Mouse (Mus musculus) midbrain, embryonic 14.5 days (tissue): ENCODE results near the gene Ssmem1. TPM values are rescaled to one million over a fixed set of nuclear protein-coding genes. Genes with fewer than 3 reads are reported as not detected.

ENCODE experiments used
- ATAC-seq: fragments of 200-750 bp; cut with Nextera tagmentation; 2 replicates; pipeline ENCODE4 v1.8.0; 2017; ENCODE audit warnings: moderate number of reproducible peaks, moderate library complexity; ENCODE audit not compliant: low FRiP score, low TSS enrichment
- DNase-seq: peaks from one replicate; pipeline ENCODE4 v3.0.0-alpha.2; 2015
- H3K27ac ChIP-seq: fragments of 300-500 bp; sonication (generic); replicated peaks from 2 replicates; pipeline ENCODE4 v1.5.1; 2014; ENCODE audit warnings: mild to moderate bottlenecking, low read depth, low read length, moderate library complexity
- H3K27me3 ChIP-seq: fragments of 300-500 bp; sonication (generic); 2 replicates; pipeline ENCODE4 v1.6.1; 2014; ENCODE audit warnings: low read length, control low read depth, mixed read lengths; ENCODE audit not compliant: control insufficient read depth, insufficient read depth
- H3K36me3 ChIP-seq: fragments of 300-500 bp; sonication (generic); 2 replicates; pipeline ENCODE4 v1.6.1; 2014; ENCODE audit warnings: low read length, control low read depth; ENCODE audit not compliant: control insufficient read depth, insufficient read depth
- H3K4me1 ChIP-seq: fragments of 300-500 bp; sonication (generic); 2 replicates; pipeline ENCODE4 v1.6.1; 2014; ENCODE audit warnings: mild to moderate bottlenecking, antibody characterized with exemption, low read length, control low read depth; ENCODE audit not compliant: control insufficient read depth, insufficient read depth
- H3K4me2 ChIP-seq: fragments of 300-500 bp; sonication (generic); 2 replicates; pipeline ENCODE4 v1.6.1; 2014; ENCODE audit warnings: mild to moderate bottlenecking, low read length, moderate library complexity
- H3K4me3 ChIP-seq: fragments of 300-500 bp; sonication (generic); replicated peaks from 2 replicates; pipeline ENCODE4 v1.5.1; 2014; ENCODE audit warnings: low read depth, low read length
- H3K9ac ChIP-seq: fragments of 300-500 bp; sonication (generic); replicated peaks from 2 replicates; pipeline ENCODE4 v1.6.1; 2014; ENCODE audit warnings: mild to moderate bottlenecking, low read length, moderate library complexity
- H3K9me3 ChIP-seq: fragments of 300-500 bp; sonication (generic); 2 replicates; pipeline ENCODE4 v1.6.1; 2016; ENCODE audit warnings: low read length, control low read depth, mixed read lengths; ENCODE audit not compliant: control insufficient read depth
- WGBS: fragments of 180-500 bp; shearing (Covaris S2); extraction: QIAGEN DNeasy Blood & Tissue Kit; methylation state at CpG from one replicate; pipeline ENCODE4 v1.1.7; 2014; 5-methylcytosine and 5-hydroxymethylcytosine counted together
- polyA plus RNA-seq: library from polyadenylated mRNA; unstranded; fragments of >200 nt; fragmentation: Nextera tagmentation; extraction: Ambion mirVana; gene quantifications from 2 replicates; pipeline ENCODE4 v1.2.1, GENCODE M21; 2014

The Ssmem1 gene
- polyA plus RNA-seq, 1 experiment from 2014 or later: not detected

DNA sequence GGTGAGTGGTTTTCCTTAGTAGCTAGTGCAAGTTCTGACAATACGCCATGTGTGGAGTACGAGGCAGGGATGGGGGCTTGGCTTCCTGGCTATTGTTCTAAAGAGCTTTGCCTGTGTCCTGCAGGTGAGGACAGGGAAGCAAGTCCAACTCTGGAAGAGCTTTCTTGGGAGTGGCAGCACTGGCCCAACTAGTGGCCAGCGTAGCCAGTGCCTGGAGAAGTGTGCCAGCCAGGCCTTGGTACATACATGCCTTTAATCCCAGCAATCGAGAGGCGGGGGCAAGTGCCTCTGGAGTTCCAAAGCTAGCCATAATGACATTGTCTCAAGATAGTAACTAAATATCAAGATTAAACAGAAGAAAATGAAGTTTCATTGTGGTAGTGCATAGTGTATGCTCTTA, 642 bp downstream of the Ssmem1 start:
- 0 out of 2 replicates have a peak, but pooled peaks have one; percentile 16 for ATAC-seq
- 54% methylated on average over 5 of the region's 5 CpGs for WGBS

DNA sequence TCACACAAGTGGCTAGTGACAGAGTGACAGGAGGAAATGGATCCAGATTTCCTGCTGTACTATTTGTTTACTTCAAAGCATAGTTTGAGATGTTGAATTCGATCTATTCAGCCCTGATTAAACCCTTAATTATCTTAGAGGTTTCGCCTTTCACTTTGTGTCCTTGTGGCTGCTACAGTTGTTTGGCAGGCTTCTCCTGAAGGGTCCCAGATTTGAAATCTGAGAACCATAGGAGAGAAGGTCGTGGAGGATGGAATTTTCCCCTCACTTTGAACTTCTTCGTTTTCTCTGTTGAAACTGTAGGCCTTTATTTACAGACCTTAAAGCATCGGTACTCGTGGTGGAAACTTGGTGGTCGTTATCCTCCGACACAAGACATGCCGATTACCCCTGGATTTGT, 4.6 kb downstream of the Ssmem1 start:
- H3K4me3 ChIP-seq: no peak overlapping the region
- DNase-seq: no peak
- WGBS: 22% methylated on average over 9 of the region's 9 CpGs

More for the DNA sequence above, 642 bp downstream of the Ssmem1 start:
- Histone ChIP-seq H3K4me1 (peaks cover 5% of the 10 kb centered on the region), H3K4me2 (peak overlapping the region; percentile 81), H3K27ac (peak overlapping the region; percentile 93), H3K36me3 (peaks cover 5% of the 10 kb centered on the region), H3K27me3 (no peaks in the 10 kb centered on the region), H3K4me3 (peak overlapping the region; percentile 63; the same call in 1 of the 2 replicates), H3K9me3 (no peaks in the 10 kb centered on the region), H3K9ac (peak overlapping the region; percentile 34; the same call in 1 of the 2 replicates)
- no peak for DNase-seq

DNA sequence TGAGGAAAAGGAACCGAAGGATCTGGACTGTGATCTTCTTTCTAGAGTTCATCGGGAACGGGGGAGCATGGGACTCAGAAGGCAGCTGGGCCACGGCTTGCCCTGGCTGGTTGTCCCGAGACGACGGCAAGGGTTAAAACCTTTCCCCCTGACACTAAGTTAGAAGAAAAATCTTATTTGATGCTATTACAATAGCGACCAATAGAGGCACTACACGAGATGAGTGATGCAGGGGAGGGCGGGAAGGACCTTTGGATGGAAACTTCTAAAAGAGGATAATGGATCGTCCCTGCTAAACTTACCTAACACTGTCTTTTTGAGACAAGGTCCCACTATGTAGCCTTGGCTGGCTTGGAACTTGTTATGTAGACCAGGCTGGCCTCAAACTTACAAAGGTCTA, 10.8 kb downstream of the Ssmem1 start:
- H3K27ac ChIP-seq: no peak overlapping the region
- ATAC-seq (no peak), DNase-seq (no peak)
- no peak overlapping the region for H3K9ac ChIP-seq
- H3K27me3 ChIP-seq: no peaks in the 10 kb centered on the region
- WGBS: 67% methylated on average over 11 of the region's 11 CpGs
- H3K4me3 ChIP-seq: no peak overlapping the region
- no peaks in the 10 kb centered on the region for H3K36me3 ChIP-seq
- H3K4me1 ChIP-seq: no peaks in the 10 kb centered on the region
- no peak overlapping the region for H3K4me2 ChIP-seq
- H3K9me3 ChIP-seq: no peaks in the 10 kb centered on the region

More for the DNA sequence above, 4.6 kb downstream of the Ssmem1 start:
- H3K9ac ChIP-seq: no peak overlapping the region
- H3K4me1 ChIP-seq: peaks cover 5% of the 10 kb centered on the region
- ATAC-seq: no peak
- H3K27ac ChIP-seq: no peak overlapping the region
- no peaks in the 10 kb centered on the region for H3K27me3 ChIP-seq
- H3K9me3 ChIP-seq: no peaks in the 10 kb centered on the region
- H3K4me2 ChIP-seq: no peak overlapping the region
- H3K36me3 ChIP-seq: no peaks in the 10 kb centered on the region

DNA sequence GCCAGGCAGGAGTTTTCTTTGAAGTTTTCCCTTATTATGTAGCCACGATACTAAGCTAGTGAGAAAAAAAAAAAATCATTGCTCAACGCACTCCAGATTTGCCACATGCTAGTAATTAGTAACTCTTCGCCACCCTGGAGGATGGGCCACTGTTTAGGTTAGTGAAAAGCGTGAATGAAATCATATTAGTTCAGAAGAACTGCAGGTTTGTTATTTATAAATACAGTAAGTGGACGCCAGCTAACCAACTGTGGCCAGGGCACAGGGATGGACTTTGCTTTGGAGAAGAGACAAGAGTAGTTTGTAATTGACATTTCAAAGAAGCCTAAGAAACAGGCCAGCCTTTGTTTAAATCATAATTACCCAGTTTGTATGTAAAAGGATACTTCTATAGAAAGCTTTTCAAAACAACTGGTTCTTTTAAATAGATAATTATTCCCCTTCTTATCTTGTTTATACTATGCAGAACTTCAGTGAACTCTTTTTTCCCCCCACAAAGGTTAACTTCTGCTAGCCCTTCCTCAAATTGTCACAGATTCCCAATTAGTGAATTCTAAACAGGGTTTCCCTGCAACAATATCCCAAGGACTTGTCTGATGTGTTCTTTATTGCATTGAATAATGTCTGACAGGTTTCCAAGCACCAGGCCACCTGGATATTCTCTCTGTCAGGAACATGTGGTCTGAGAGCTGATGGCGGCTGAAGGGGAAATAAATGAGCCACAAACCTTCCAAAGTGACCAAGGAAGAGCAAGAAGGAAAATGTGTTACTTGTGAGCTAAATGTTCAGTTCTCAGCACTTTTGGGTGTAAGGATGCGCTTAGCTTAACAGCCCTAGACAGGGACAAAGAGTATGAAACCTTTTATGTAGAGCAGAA, 16.0 kb downstream of the Ssmem1 start:
- Histone ChIP-seq H3K4me3 (no peak overlapping the region), H3K27me3 (no peaks in the 10 kb centered on the region), H3K9ac (no peak overlapping the region), H3K27ac (no peak overlapping the region; the same call in 1 of the 2 replicates), H3K4me1 (peaks cover 18% of the 10 kb centered on the region), H3K4me2 (no peak overlapping the region), H3K9me3 (no peaks in the 10 kb centered on the region), H3K36me3 (no peaks in the 10 kb centered on the region)
- 59% methylated on average over 7 of the region's 7 CpGs for WGBS
- ATAC-seq: no peak
- DNase-seq: no peak

DNA sequence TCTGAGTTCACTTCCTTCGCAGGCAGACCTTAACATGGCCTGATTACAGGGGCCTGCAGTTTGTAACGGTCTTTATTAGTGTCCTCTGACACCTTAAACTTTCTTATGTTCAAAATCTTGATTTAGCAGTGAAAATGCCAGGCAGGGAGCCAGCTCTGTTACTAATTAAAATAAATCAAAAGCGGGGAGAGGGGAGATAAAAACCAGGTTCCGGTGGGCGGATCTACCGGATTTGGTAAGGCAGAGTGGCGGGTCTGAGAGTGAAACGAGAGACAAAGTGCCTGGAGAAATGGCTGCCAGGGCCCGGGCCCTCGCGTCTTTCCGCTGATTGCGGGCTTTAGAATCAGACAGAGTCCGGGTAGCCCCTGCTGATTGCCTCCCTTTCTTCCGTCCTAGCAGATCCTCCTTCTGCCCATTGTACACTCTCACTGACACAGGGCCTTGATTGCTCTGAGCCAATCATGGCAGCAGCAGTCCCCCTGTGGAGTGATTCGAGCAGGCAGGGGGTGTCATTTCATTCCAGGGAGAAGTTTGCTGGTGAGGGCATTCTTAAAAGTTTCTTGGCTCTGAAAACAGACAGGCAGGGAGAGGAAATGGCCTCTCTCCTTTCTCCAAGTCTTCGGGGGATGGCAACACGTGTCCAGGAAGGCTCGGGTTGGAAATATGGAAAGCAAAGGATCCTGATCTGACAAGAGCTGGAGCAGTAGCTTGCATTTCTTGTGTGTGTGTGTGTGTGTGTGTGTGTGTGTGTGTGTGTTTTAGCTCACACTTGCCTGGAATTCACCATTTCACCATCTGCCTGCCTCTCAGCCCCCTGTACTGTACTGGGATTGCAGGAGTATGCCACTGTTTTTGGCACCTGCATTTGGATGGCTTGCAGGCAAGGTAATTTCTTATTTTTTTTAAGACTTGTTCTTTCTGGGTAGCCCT, 17.2 kb downstream of the Ssmem1 start:
- peak overlapping the region; percentile 37 for H3K4me2 ChIP-seq
- H3K27me3 ChIP-seq: no peaks in the 10 kb centered on the region
- H3K9ac ChIP-seq: peak overlapping the region; percentile 42; the same call in 1 of the 2 replicates
- WGBS: 8% methylated on average over 19 of the region's 19 CpGs
- DNase-seq: peak; percentile 72
- peak overlapping the region; percentile 77 for H3K27ac ChIP-seq
- no peaks in the 10 kb centered on the region for H3K9me3 ChIP-seq
- ATAC-seq: no peak; the same call in 1 of the 2 replicates
- H3K4me1 ChIP-seq: peaks cover 18% of the 10 kb centered on the region
- no peaks in the 10 kb centered on the region for H3K36me3 ChIP-seq
- no peak overlapping the region for H3K4me3 ChIP-seq

DNA sequence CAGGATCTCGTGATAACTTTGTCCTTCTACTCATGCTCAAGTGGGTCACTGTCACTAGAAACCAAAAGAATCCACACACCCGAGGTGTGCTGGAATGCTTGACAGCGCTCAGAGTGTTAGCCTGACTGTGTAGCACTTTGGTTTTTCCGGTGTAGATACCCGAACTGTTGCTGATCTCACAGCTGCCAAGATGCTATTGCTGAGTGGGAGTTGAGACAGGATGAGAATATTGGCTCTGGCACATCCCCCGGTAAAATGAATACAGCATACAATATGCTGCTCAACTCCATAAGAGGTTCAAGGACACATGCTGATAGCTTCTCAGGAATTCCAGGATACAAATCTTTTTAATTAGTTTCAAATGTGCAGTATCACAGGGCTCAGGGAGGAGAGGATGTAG, 19.2 kb downstream of the Ssmem1 start:
- Histone ChIP-seq H3K4me3 (no peak overlapping the region), H3K9me3 (no peaks in the 10 kb centered on the region), H3K9ac (no peak overlapping the region), H3K27ac (no peak overlapping the region), H3K27me3 (no peaks in the 10 kb centered on the region), H3K36me3 (no peaks in the 10 kb centered on the region), H3K4me2 (no peak overlapping the region), H3K4me1 (peaks cover 18% of the 10 kb centered on the region)
- no peak for ATAC-seq
- DNase-seq: no peak
- 80% methylated on average over 6 of the region's 6 CpGs for WGBS

DNA sequence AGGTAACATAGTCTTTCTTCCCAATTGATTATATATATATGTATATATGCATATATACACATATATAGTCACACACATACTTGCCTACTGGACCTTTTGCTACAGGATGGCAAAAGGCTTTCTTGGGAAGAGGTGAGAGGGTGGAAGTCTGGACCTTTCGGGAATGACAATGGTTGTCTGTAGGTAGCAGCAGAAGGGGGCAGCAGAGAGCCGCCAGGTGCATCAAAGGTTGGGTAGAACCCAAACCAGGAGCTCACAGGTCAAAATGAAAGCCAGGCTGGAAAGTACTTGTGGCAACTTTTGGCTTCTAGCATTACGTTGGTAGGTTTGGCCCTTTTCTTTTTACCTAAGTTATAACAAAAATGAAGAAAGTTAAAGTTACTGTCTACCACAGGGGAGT, 25.7 kb downstream of the Ssmem1 start:
- peak; percentile 17 for DNase-seq
- Histone ChIP-seq H3K4me2 (no peak overlapping the region), H3K4me1 (no peaks in the 10 kb centered on the region), H3K27ac (no peak overlapping the region), H3K27me3 (no peaks in the 10 kb centered on the region), H3K9me3 (no peaks in the 10 kb centered on the region), H3K36me3 (no peaks in the 10 kb centered on the region), H3K4me3 (no peak overlapping the region), H3K9ac (no peak overlapping the region)
- 40% methylated on average over 3 of the region's 3 CpGs for WGBS
- ATAC-seq: no peak

- 67% methylated on average over 10 of the region's 10 CpGs for WGBS
- no peak for ATAC-seq
These were observed 28.6 kb downstream of the Ssmem1 start for GRCm38 (mm10) chr6:30538240-30538639.

More at GRCm38 (mm10) chr6:30538240-30538639, 28.6 kb downstream of the Ssmem1 start:
- Histone ChIP-seq H3K27me3 (no peaks in the 10 kb centered on the region), H3K4me2 (no peak overlapping the region), H3K4me3 (no peak overlapping the region), H3K27ac (no peak overlapping the region), H3K36me3 (no peaks in the 10 kb centered on the region), H3K9ac (no peak overlapping the region), H3K4me1 (peaks cover 3% of the 10 kb centered on the region; the same call in 1 of the 2 replicates), H3K9me3 (no peaks in the 10 kb centered on the region)
- DNase-seq: no peak
